Mouse (Mus musculus) small intestine, adult 2 months (tissue): ENCODE data around the gene Med21. TPM values are rescaled to one million over a fixed set of nuclear protein-coding genes. Genes with fewer than 3 reads are reported as not detected.

Experiments used
- H3K27ac ChIP-seq: fragments of 200-500 bp; 2 replicates; pipeline ENCODE4 v1.5.1; 2012; ENCODE audit warnings: low read depth, low read length, control low read depth, inconsistent platforms; ENCODE audit not compliant: insufficient read depth
- H3K27me3 ChIP-seq: fragments of 200-500 bp; 2 replicates; pipeline ENCODE4 v1.6.1; 2012; ENCODE audit warnings: mild to moderate bottlenecking, moderate library complexity, low read length, inconsistent platforms; ENCODE audit not compliant: control insufficient read depth, insufficient read depth
- H3K36me3 ChIP-seq: fragments of 200-500 bp; 2 replicates; pipeline ENCODE4 v1.6.1; 2012; ENCODE audit warnings: mild to moderate bottlenecking, low read length, control low read depth, inconsistent platforms; ENCODE audit not compliant: control insufficient read depth, insufficient read depth
- H3K4me1 ChIP-seq: fragments of 200-500 bp; 2 replicates; pipeline ENCODE4 v1.6.1; 2012; ENCODE audit warnings: low read length, inconsistent platforms, mixed read lengths; ENCODE audit not compliant: control insufficient read depth, insufficient read depth, insufficient read length
- H3K4me3 ChIP-seq: fragments of 200-500 bp; 2 replicates; pipeline ENCODE4 v1.5.1; 2012; ENCODE audit warnings: low read depth, mild to moderate bottlenecking, control low read depth, inconsistent platforms, low read length, moderate library complexity
- CTCF ChIP-seq: fragments of 200-500 bp; IDR thresholded peaks from 2 replicates; pipeline ENCODE4 v1.5.1; 2012; ENCODE audit warnings: low read depth, mild to moderate bottlenecking, control low read depth, inconsistent platforms, low read length, moderate library complexity, mixed read lengths; ENCODE audit not compliant: insufficient replicate concordance, insufficient read length; ENCODE audit errors: extremely low read depth
- POLR2A ChIP-seq: fragments of 200-500 bp; IDR thresholded peaks from 2 replicates; pipeline ENCODE4 v1.6.1; 2012; ENCODE audit warnings: low read depth, mild to moderate bottlenecking, control low read depth, inconsistent platforms, low read length, moderate library complexity
- WGBS: fragments of 180-500 bp; shearing (Covaris S2); methylation state at CpG from one replicate; pipeline ENCODE4 v1.1.7; 2018; 5-methylcytosine and 5-hydroxymethylcytosine counted together
- polyA plus RNA-seq: library from polyadenylated mRNA; depleted of rRNA; stranded (reverse); fragments of >200 nt; gene quantifications from 2 replicates; pipeline ENCODE4 v1.2.3, GENCODE M21; 2012

Gene Med21
- polyA plus RNA-seq, 1 experiment = 6.9 TPM

GRCm38 (mm10) chr6:146678136-146679070 lies 36.1 kb downstream of the Med21 start:
- 44% methylated on average over 10 of the region's 10 CpGs for WGBS
- TF ChIP-seq CTCF (no peak), POLR2A (no peak)
- peaks cover 5% of the 10 kb centered on the region; the same call in 1 of the 2 replicates for H3K4me1 ChIP-seq
- no peaks in the 10 kb centered on the region for H3K36me3 ChIP-seq
- H3K27me3 ChIP-seq = no peaks in the 10 kb centered on the region
- H3K27ac ChIP-seq = no peak overlapping the region
- no peak overlapping the region for H3K4me3 ChIP-seq

DNA sequence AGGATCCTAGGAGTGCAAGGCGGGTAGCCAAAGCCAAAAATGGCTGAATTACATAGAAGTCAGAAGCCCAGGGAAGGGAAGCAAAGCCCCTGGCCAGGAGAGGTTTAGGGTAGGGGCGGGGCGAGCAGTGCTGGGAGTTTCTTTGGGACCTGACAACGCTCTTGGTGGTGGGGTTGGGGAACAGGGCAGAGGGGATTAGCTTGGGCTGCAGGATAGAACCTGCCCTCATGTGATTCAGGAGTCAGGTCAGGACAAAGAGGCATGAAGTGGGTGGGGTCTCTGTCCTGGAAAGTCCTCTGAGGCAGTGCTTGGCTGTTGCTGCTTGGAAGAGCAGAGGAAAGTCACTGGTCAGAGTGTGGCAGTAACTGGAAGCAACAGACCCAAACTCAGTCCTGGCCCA lies 41.5 kb downstream of the Med21 start:
- Histone ChIP-seq H3K27me3 (no peaks in the 10 kb centered on the region), H3K36me3 (no peaks in the 10 kb centered on the region), H3K27ac (no peak overlapping the region), H3K4me3 (no peak overlapping the region), H3K4me1 (peaks cover 5% of the 10 kb centered on the region; the same call in 1 of the 2 replicates)
- TF ChIP-seq CTCF (no peak), POLR2A (no peak)
- WGBS = 87% methylated on average over 4 of the region's 4 CpGs

- WGBS = 31% methylated on average over 17 of the region's 17 CpGs
- Histone ChIP-seq H3K36me3 (no peaks in the 10 kb centered on the region), H3K4me1 (peaks cover 5% of the 10 kb centered on the region; the same call in 1 of the 2 replicates), H3K27ac (no peak overlapping the region), H3K4me3 (peak overlapping the region; percentile 20; the same call in 1 of the 2 replicates), H3K27me3 (no peaks in the 10 kb centered on the region)
- no peak for TF ChIP-seq POLR2A
- peak; percentile 68; the same call in 1 of the 2 replicates for TF ChIP-seq CTCF
These were observed 43.5 kb downstream of the Med21 start for GRCm38 (mm10) chr6:146685781-146686308.

GRCm38 (mm10) chr6:146686463-146687196 lies 44.3 kb downstream of the Med21 start:
- 52% methylated on average over 5 of the region's 5 CpGs for WGBS
- no peak for TF ChIP-seq CTCF
- TF ChIP-seq POLR2A = no peak
- Histone ChIP-seq H3K4me1 (peaks cover 5% of the 10 kb centered on the region; the same call in 1 of the 2 replicates), H3K27ac (no peak overlapping the region), H3K27me3 (no peaks in the 10 kb centered on the region), H3K36me3 (no peaks in the 10 kb centered on the region), H3K4me3 (no peak overlapping the region)

- no peak overlapping the region for H3K27ac ChIP-seq
- 86% methylated on average over 7 of the region's 7 CpGs for WGBS
- H3K36me3 ChIP-seq = no peaks in the 10 kb centered on the region
- H3K4me3 ChIP-seq = no peak overlapping the region
- peaks cover 5% of the 10 kb centered on the region; the same call in 1 of the 2 replicates for H3K4me1 ChIP-seq
- no peaks in the 10 kb centered on the region for H3K27me3 ChIP-seq
- TF ChIP-seq POLR2A (no peak), CTCF (no peak)
These were observed 45.7 kb downstream of the Med21 start for GRCm38 (mm10) chr6:146688010-146688409.

- Histone ChIP-seq H3K36me3 (no peaks in the 10 kb centered on the region), H3K4me1 (peaks cover 5% of the 10 kb centered on the region; the same call in 1 of the 2 replicates), H3K27me3 (no peaks in the 10 kb centered on the region), H3K27ac (no peak overlapping the region), H3K4me3 (no peak overlapping the region)
- TF ChIP-seq CTCF = no peak
- no peak for TF ChIP-seq POLR2A
- 89% methylated on average over 5 of the region's 5 CpGs for WGBS
These were observed 46.5 kb downstream of the Med21 start for GRCm38 (mm10) chr6:146688861-146689260.

DNA sequence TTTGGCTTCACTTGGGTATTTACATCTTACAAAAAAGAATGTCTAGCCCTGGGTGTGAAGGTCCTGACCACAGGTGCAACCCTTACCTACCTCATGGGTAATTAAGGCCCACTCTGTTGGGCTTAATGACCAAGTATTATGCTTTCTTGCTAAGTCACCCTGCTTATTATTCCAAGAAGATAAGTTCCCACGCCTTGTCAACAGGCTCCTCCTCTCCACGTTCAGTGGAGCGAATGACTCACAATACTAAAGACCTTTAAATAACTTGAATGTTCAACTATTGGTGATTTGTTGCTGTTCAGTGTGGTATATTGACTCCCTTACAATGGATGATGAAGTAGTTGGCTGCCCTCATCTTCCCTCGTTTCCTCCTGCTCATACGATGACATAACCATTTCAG lies 55.4 kb downstream of the Med21 start:
- Histone ChIP-seq H3K36me3 (no peaks in the 10 kb centered on the region), H3K4me3 (no peak overlapping the region), H3K4me1 (no peaks in the 10 kb centered on the region), H3K27me3 (no peaks in the 10 kb centered on the region), H3K27ac (no peak overlapping the region)
- TF ChIP-seq POLR2A (no peak), CTCF (no peak)
- 58% methylated on average over 5 of the region's 5 CpGs for WGBS
